In genomic region chr1:172169809-172170208, GRCm38 (mm10) we compare ENCODE assay signal across 29 mouse cellular contexts. TPM values are rescaled to one million over a fixed set of nuclear protein-coding genes. Genes with fewer than 3 reads are reported as not detected.
"Had no signal": no experiment of that assay in that cellular context is flagged by ENCODE, and none has a peak within 500 bp of the region (broad histone marks: within the 10 kb centered on the region; RNA-seq: fewer than 3 reads in every experiment).

No protein-coding gene starts in this region.

- H3K9me3 ChIP-seq: heart, embryonic 13.5 days; heart, embryonic 15.5 days; hindbrain, embryonic 12.5 days; intestine, embryonic 15.5 days; kidney, embryonic 15.5 days; limb, embryonic 10.5 days; limb, embryonic 12.5 days; liver, embryonic 13.5 days; liver, embryonic 15.5 days had no signal

- H3K27ac ChIP-seq: heart, adult 2 months; heart, embryonic 13.5 days; heart, embryonic 15.5 days; hindbrain, embryonic 10.5 days; hindbrain, embryonic 12.5 days; hindbrain, embryonic 14.5 days; intestine, embryonic 15.5 days; kidney, embryonic 15.5 days; layer of hippocampus, adult 2 months; left cerebral cortex, adult 2 months; limb, embryonic 10.5 days; limb, embryonic 12.5 days; liver, embryonic 13.5 days; liver, embryonic 15.5 days had no signal

- H3K9ac ChIP-seq: heart, embryonic 13.5 days; heart, embryonic 15.5 days; hindbrain, embryonic 12.5 days; hindbrain, embryonic 14.5 days; intestine, embryonic 15.5 days; kidney, embryonic 15.5 days; limb, embryonic 12.5 days; liver, embryonic 13.5 days; liver, embryonic 15.5 days; liver, postnatal 0 days had no signal

- H3K4me2 ChIP-seq: heart, embryonic 11.5 days; heart, embryonic 13.5 days; heart, embryonic 15.5 days; hindbrain, embryonic 12.5 days; hindbrain, embryonic 14.5 days; intestine, embryonic 15.5 days; kidney, embryonic 15.5 days; limb, embryonic 12.5 days; liver, embryonic 11.5 days; liver, embryonic 13.5 days; liver, embryonic 15.5 days had no signal

- H3K4me3 ChIP-seq: heart, adult 2 months; heart, embryonic 13.5 days; heart, embryonic 15.5 days; hindbrain, embryonic 10.5 days; hindbrain, embryonic 12.5 days; intestine, embryonic 15.5 days; kidney, embryonic 15.5 days; layer of hippocampus, adult 2 months; left cerebral cortex, adult 2 months; limb, embryonic 10.5 days; limb, embryonic 12.5 days; liver, embryonic 13.5 days; liver, embryonic 15.5 days had no signal

- ATAC-seq: hindbrain, embryonic 16.5 days; inflammation-experienced regulatory T-cells, adult 6 months; intestine, embryonic 15.5 days; intestine, postnatal 0 days; liver, postnatal 0 days had no signal

- DNase-seq: gastrocnemius, postnatal 10 days; gastrocnemius, postnatal 25 days; heart, adult 2 months; heart, postnatal 14 days; heart, postnatal 4 days; kidney, adult 18-20 months; kidney, postnatal 10 days; kidney, postnatal 4 days; liver; liver, embryonic 13.5 days; liver, postnatal 0 days had no signal

- H3K27me3 ChIP-seq: heart, embryonic 13.5 days; heart, embryonic 15.5 days; hindbrain, embryonic 12.5 days; intestine, embryonic 15.5 days; kidney, embryonic 15.5 days; limb, embryonic 12.5 days; liver, embryonic 13.5 days; liver, embryonic 15.5 days had no signal

- H3K4me1 ChIP-seq: hindbrain, embryonic 10.5 days; hindbrain, embryonic 12.5 days; intestine, embryonic 15.5 days; limb, embryonic 10.5 days; limb, embryonic 12.5 days; liver, embryonic 13.5 days; liver, embryonic 15.5 days had no signal

RNA-seq across cellular contexts. Expression of gene Casq1, which starts 49.9 kb away (rescaled TPM):
- total RNA-seq: granulocyte monocyte progenitor cell, adult 5-6 weeks had no signal
- polyA plus RNA-seq: inflammation-experienced regulatory T-cells, adult 6 months had no signal
